Mouse (Mus musculus) adrenal gland, postnatal 14 days (tissue): Measurements from ENCODE around the gene R3hdm2. TPM values are rescaled to one million over a fixed set of nuclear protein-coding genes. Genes with fewer than 3 reads are reported as not detected.

ENCODE experiments used
- DNase-seq: peaks from one replicate; pipeline ENCODE4 v3.0.0; 2021; ENCODE audit warnings: mixed read lengths
- long read RNA-seq, 2 experiments: library from polyadenylated mRNA; stranded (forward); transcript quantifications; one replicate each; pipeline ENCODE4 v2.0.0; 2021
- total RNA-seq: library from RNA; stranded (reverse); gene quantifications from 2 replicates; pipeline ENCODE4 v1.2.3, GENCODE M21; 2021

The R3hdm2 gene
- total RNA-seq, result 113 TPM in 2 replicates
- long read RNA-seq, experiment 1, partial matches to known transcripts, result 13 of 32 reads
- long read RNA-seq, experiment 1, other reads (novel, unspliced or antisense), result 19 of 32 reads
- long read RNA-seq, experiment 2, partial matches to known transcripts, result 25 of 47 reads
- long read RNA-seq, experiment 2, other reads (novel, unspliced or antisense), result 21 of 47 reads

- peak; percentile 96 for DNase-seq
These were observed at the start of gene R3hdm2 for GRCm38 (mm10) chr10:127380251-127380691. Gene R3hdm2, plus strand, starts transcription at chr10:127380327.

GRCm38 (mm10) chr10:127332211-127332874 lies 47.8 kb upstream of the R3hdm2 start:
- no peak for DNase-seq

- DNase-seq, result no peak
These were observed 47.0 kb upstream of the R3hdm2 start for GRCm38 (mm10) chr10:127333152-127333551.

GRCm38 (mm10) chr10:127335271-127335670 lies 44.9 kb upstream of the R3hdm2 start:
- no peak for DNase-seq

- DNase-seq, result no peak
These were observed 43.2 kb upstream of the R3hdm2 start for GRCm38 (mm10) chr10:127336952-127337351.

- no peak for DNase-seq
These were observed 42.5 kb upstream of the R3hdm2 start for GRCm38 (mm10) chr10:127337536-127338099.

GRCm38 (mm10) chr10:127338930-127339682 lies 41.0 kb upstream of the R3hdm2 start:
- DNase-seq, result peak; percentile 91

GRCm38 (mm10) chr10:127339683-127340576 lies 40.2 kb upstream of the R3hdm2 start:
- DNase-seq, result peak; percentile 68

- no peak for DNase-seq
These were observed 39.4 kb upstream of the R3hdm2 start for GRCm38 (mm10) chr10:127340577-127341359.

GRCm38 (mm10) chr10:127341360-127341690 lies 38.8 kb upstream of the R3hdm2 start:
- DNase-seq, result no peak

GRCm38 (mm10) chr10:127341891-127342639 lies 38.1 kb upstream of the R3hdm2 start, which contains the start of gene Gli1:
Gene Gli1, minus strand, starts transcription at chr10:127341974.
- peak; percentile 92 for DNase-seq

GRCm38 (mm10) chr10:127343029-127343428 lies 37.1 kb upstream of the R3hdm2 start:
- no peak for DNase-seq

GRCm38 (mm10) chr10:127346173-127346572 lies 34.0 kb upstream of the R3hdm2 start:
- DNase-seq, result no peak

- peak; percentile 50 for DNase-seq
These were observed 31.2 kb upstream of the R3hdm2 start for GRCm38 (mm10) chr10:127348957-127349356.

- no peak for DNase-seq
These were observed 30.3 kb upstream of the R3hdm2 start for GRCm38 (mm10) chr10:127349810-127350209.

- DNase-seq, result peak; percentile 81
These were observed 29.4 kb upstream of the R3hdm2 start for GRCm38 (mm10) chr10:127350594-127351284.

GRCm38 (mm10) chr10:127351285-127351595 lies 28.9 kb upstream of the R3hdm2 start:
- DNase-seq, result no peak

- no peak for DNase-seq
These were observed 28.4 kb upstream of the R3hdm2 start for GRCm38 (mm10) chr10:127351719-127352118.

- no peak for DNase-seq
These were observed 27.9 kb upstream of the R3hdm2 start for GRCm38 (mm10) chr10:127352187-127352586.

GRCm38 (mm10) chr10:127352766-127353165 lies 27.4 kb upstream of the R3hdm2 start:
- no peak for DNase-seq
